In the genomic region with DNA sequence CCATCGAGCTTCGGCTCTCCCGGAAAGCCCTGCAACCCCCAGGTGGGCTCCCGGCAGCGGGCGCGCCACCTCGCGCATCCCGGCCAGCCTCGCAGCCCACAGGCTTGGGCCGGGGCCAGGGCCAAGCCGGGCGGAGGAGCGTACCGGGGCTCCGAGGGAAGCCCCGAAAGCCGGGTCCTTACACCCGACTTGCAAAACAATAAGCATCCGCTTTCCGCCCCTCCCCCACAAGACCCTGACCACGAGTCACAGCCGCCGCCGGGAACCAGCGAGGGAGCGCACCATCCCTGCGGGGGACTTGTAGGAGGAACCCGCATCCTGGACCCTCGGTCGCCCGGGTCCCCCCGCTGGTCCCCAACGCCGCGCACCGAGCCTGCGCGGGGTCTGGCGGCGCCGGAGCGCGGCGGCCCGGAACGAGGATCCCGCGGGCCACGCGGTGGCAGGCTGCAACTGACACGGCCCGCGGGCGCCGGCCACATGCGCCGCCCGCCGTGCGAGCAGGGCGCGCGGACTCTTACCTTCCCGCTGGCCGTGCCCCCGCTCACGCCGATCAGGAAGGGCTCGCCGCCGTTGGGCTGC, we compare ENCODE assay signal across 7 mouse cellular contexts. TPM values are rescaled to one million over a fixed set of nuclear protein-coding genes. Genes with fewer than 3 reads are reported as not detected.
A peak's percentile ranks its signal among the peaks of the same experiment; 100 is the strongest.
DNase-seq lines count a peak whose midpoint lies in the region; ATAC-seq lines count a peak whose summit lies in the region.

No protein-coding gene starts in this region.

- H3K36me3 ChIP-seq in forebrain, embryonic 12.5 days (replicated peaks) = no peaks in the 10 kb centered on the region; the same call in 1 of the 2 replicates
- H3K36me3 ChIP-seq in hindbrain, embryonic 13.5 days = no peaks in the 10 kb centered on the region
- peaks cover 4% of the 10 kb centered on the region; the same call in 1 of the 2 replicates for H3K36me3 ChIP-seq in limb, embryonic 13.5 days
- H3K36me3 ChIP-seq in midbrain, embryonic 13.5 days = no peaks in the 10 kb centered on the region

- H3K9ac ChIP-seq in forebrain, embryonic 12.5 days = peak overlapping the region; percentile 96
- H3K9ac ChIP-seq in hindbrain, embryonic 13.5 days = peak overlapping the region; percentile 94
- H3K9ac ChIP-seq in limb, embryonic 13.5 days = peak overlapping the region; percentile 91
- peak overlapping the region; percentile 92 for H3K9ac ChIP-seq in midbrain, embryonic 13.5 days (replicated peaks)

- peak overlapping the region; percentile 92 for H3K4me3 ChIP-seq in forebrain, embryonic 12.5 days (replicated peaks)
- peak overlapping the region; percentile 90 for H3K4me3 ChIP-seq in hindbrain, embryonic 13.5 days
- peak overlapping the region; percentile 87 for H3K4me3 ChIP-seq in limb, embryonic 13.5 days
- peak overlapping the region; percentile 91 for H3K4me3 ChIP-seq in midbrain, embryonic 13.5 days (replicated peaks)

- peak; percentile 70; the same call in 1 of the 2 replicates for ATAC-seq in forebrain, embryonic 12.5 days (ENCODE audit: low FRiP score)
- peak; percentile 69 for ATAC-seq in hindbrain, embryonic 13.5 days (ENCODE audit: low FRiP score)
- ATAC-seq in limb, embryonic 13.5 days (ENCODE audit: low FRiP score, low read depth) = peak; percentile 16
- peak; percentile 61 for ATAC-seq in midbrain, embryonic 13.5 days

- no peaks in the 10 kb centered on the region for H3K9me3 ChIP-seq in forebrain, embryonic 12.5 days
- no peaks in the 10 kb centered on the region for H3K9me3 ChIP-seq in hindbrain, embryonic 13.5 days
- no peaks in the 10 kb centered on the region for H3K9me3 ChIP-seq in limb, embryonic 13.5 days
- H3K9me3 ChIP-seq in midbrain, embryonic 13.5 days = no peaks in the 10 kb centered on the region

- H3K4me2 ChIP-seq in forebrain, embryonic 12.5 days = peak overlapping the region; percentile 70
- peak overlapping the region; percentile 71 for H3K4me2 ChIP-seq in hindbrain, embryonic 13.5 days
- peak overlapping the region; percentile 78 for H3K4me2 ChIP-seq in limb, embryonic 13.5 days (replicated peaks)
- peak overlapping the region; percentile 72 for H3K4me2 ChIP-seq in midbrain, embryonic 13.5 days (replicated peaks)

- 1% methylated on average over 68 of the region's 73 CpGs for WGBS in forebrain, embryonic 12.5 days
- WGBS in hindbrain, embryonic 13.5 days = under 1% methylated on average over 58 of the region's 73 CpGs
- WGBS in limb, embryonic 13.5 days = under 1% methylated on average over 71 of the region's 73 CpGs
- under 1% methylated on average over 67 of the region's 73 CpGs for WGBS in midbrain, embryonic 13.5 days

- H3K4me1 ChIP-seq in forebrain, embryonic 12.5 days = peaks cover 39% of the 10 kb centered on the region
- peaks cover 28% of the 10 kb centered on the region for H3K4me1 ChIP-seq in hindbrain, embryonic 13.5 days (replicated peaks)
- peaks cover 19% of the 10 kb centered on the region for H3K4me1 ChIP-seq in limb, embryonic 13.5 days
- H3K4me1 ChIP-seq in midbrain, embryonic 13.5 days (replicated peaks) = peaks cover 31% of the 10 kb centered on the region

- H3K27me3 ChIP-seq in forebrain, embryonic 12.5 days = no peaks in the 10 kb centered on the region
- peaks cover 4% of the 10 kb centered on the region; the same call in 1 of the 2 replicates for H3K27me3 ChIP-seq in hindbrain, embryonic 13.5 days
- peaks cover 6% of the 10 kb centered on the region; the same call in 1 of the 2 replicates for H3K27me3 ChIP-seq in limb, embryonic 13.5 days
- peaks cover 5% of the 10 kb centered on the region; the same call in 1 of the 2 replicates for H3K27me3 ChIP-seq in midbrain, embryonic 13.5 days

- peak; percentile 71 for DNase-seq in Muller cell, postnatal 12 days (ENCODE audit: inconsistent ontology term)
- peak; percentile 54 for DNase-seq in brain, adult 2 months (ENCODE audit: low read depth, low spot score)
- peak; percentile 75 to 77 for DNase-seq in spleen, postnatal 10 days (ENCODE audit: low spot score in 2 of 2)

- peak overlapping the region; percentile 98 for H3K27ac ChIP-seq in forebrain, embryonic 12.5 days
- H3K27ac ChIP-seq in hindbrain, embryonic 13.5 days = peak overlapping the region; percentile 98
- H3K27ac ChIP-seq in limb, embryonic 13.5 days = peak overlapping the region; percentile 94
- peak overlapping the region; percentile 99 for H3K27ac ChIP-seq in midbrain, embryonic 13.5 days

RNA-seq across cellular contexts. Expression of a gene that starts 0.8 kb away (rescaled TPM):
- polyA plus RNA-seq in forebrain, embryonic 12.5 days (2016; fragmentation: Nextera tagmentation; extraction: Ambion mirVana) = 119 and 123 TPM in 2 replicates
- 58.4 and 63.4 TPM in 2 replicates for polyA plus RNA-seq in hindbrain, embryonic 13.5 days (2015; fragmentation: Nextera tagmentation; extraction: Ambion mirVana)
- 78.3 and 83.2 TPM in 2 replicates for polyA plus RNA-seq in limb, embryonic 13.5 days (2015; fragmentation: Nextera tagmentation; extraction: Ambion mirVana)
- polyA plus RNA-seq in midbrain, embryonic 13.5 days (2015; fragmentation: Nextera tagmentation; extraction: Ambion mirVana) = 67.6 and 70.1 TPM in 2 replicates

RNA-seq across cellular contexts. Expression of a gene that starts 23.8 kb away (rescaled TPM):
- polyA plus RNA-seq in forebrain, embryonic 12.5 days (2016; fragmentation: Nextera tagmentation; extraction: Ambion mirVana) = 68.3 and 70.9 TPM in 2 replicates
- polyA plus RNA-seq in hindbrain, embryonic 13.5 days (2015; fragmentation: Nextera tagmentation; extraction: Ambion mirVana) = 72.5 and 73.5 TPM in 2 replicates
- 80.4 and 81.8 TPM in 2 replicates for polyA plus RNA-seq in limb, embryonic 13.5 days (2015; fragmentation: Nextera tagmentation; extraction: Ambion mirVana)
- polyA plus RNA-seq in midbrain, embryonic 13.5 days (2015; fragmentation: Nextera tagmentation; extraction: Ambion mirVana) = 75.3 and 76.9 TPM in 2 replicates

Comparison
In these comparisons a context has a peak if more than half of its experiments do, and no peak if none do; other contexts are left out.
1. Peak in every context shown above with its lines: DNase-seq, ATAC-seq, H3K4me3 ChIP-seq and H3K27ac ChIP-seq.
2. ATAC-seq: peak in every context shown above with its lines; median percentile 70 in forebrain, embryonic 12.5 days; 69 in hindbrain, embryonic 13.5 days; 61 in midbrain, embryonic 13.5 days; 16 in limb, embryonic 13.5 days.